Mouse (Mus musculus) spleen, adult 10 weeks (tissue): ENCODE results near the gene Tmem184c. TPM values are rescaled to one million over a fixed set of nuclear protein-coding genes. Genes with fewer than 3 reads are reported as not detected.

Experiments
- polyA plus RNA-seq: library from polyadenylated mRNA; stranded (reverse); fragments of 350-450 nt; fragmentation: Illumina TruSeq; extraction: RNeasy Lipid Tissue Mini Kit (QIAGEN cat#74804); gene quantifications from one replicate; pipeline ENCODE4 v1.2.3, GENCODE M21; 2015; ENCODE audit warnings: low replicate concordance; ENCODE audit not compliant: insufficient read depth

Gene Tmem184c
- 51.5 TPM for polyA plus RNA-seq

DNA sequence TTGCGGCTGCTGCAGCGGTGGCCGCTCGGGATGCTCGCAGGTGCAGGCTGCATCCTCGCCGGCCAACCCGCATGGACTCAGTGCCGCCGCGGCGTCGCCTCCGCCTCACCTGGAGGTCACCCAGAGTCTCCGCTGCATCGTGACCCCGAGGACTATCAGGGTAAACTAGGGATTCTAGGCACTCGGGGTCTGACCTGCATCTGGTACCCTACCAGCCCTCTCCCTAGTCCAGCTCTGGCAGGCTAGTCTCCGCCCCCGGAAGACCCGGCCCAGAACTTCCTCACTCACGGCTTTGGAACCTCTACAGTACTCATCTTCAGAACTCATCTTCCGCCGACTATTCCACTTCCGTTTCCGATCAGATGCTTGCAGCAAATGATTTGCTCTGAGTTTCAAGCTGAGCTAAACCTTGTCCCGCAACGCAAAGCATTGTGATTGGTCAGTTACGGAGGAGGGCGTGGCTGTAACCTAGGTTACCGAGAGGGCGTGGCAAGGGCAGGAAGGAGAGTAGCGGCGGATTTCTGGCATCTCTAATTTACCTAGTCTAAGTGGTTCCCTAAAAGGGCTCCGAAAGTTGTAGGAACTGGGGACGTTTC lies at the start of gene Tmem184c:
Gene Tmem184c, minus strand, starts transcription at position 325 of the 596 bp plus-strand sequence.

DNA sequence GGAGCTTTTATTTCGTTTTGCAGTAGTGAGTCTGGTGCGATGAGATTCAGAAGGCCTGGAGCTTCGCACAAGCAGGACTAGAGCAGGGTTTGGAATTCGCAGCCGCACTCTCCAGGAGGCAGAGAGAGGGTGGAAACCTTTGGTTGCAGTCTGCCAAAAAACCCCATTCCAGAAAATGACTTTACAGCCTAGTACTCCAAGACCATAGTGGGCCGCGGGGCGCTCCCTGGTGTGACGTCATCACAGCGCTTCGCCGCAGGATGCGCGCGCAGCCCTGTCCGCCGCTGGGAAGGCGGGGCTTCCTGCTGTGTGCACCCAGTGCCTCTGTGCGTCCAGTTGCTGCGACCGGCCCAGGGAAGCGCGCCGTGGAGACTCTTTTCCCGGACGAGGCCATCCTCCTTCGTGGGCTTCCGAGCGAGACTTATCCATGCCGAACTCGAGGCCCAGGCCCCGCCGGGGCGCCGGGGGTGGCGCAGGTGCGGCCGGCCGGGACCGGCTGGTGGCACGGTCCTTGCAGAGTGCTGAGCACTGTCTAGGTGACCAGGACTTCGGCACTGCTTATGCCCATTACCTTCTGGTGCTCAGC lies 61.3 kb downstream of the Tmem184c start, which contains the start of gene Prmt9:
Gene Prmt9, plus strand, starts transcription at position 277 of the 586 bp plus-strand sequence.

Other genes starting within 250 kb of the Tmem184c start
- 8.1 TPM for gene Arhgap10, start 92.7 kb downstream of the Tmem184c start, polyA plus RNA-seq
- gene Prmt9, start 61.3 kb downstream of the Tmem184c start, polyA plus RNA-seq: 31.3 TPM
- gene Ednra, start 113.8 kb upstream of the Tmem184c start, polyA plus RNA-seq: 4.7 TPM